Mouse (Mus musculus) stomach, postnatal 0 days (tissue): ENCODE results near the gene Appl1.

Experiments used
- CTCF ChIP-seq: IDR thresholded peaks from 2 replicates; pipeline ENCODE4 v1.5.1; 2016; ENCODE audit warnings: antibody characterized with exemption, low read depth, mild to moderate bottlenecking, moderate library complexity
- EP300 ChIP-seq: optimal IDR thresholded peaks from 2 replicates; pipeline ENCODE3; 2016; ENCODE audit warnings: antibody characterized with exemption

GRCm38 (mm10) chr14:27005937-27006336, 34.9 kb upstream of the Appl1 start:
- TF ChIP-seq CTCF, result no peak
- TF ChIP-seq EP300, result no peak
